Mouse (Mus musculus) cerebellum, adult 2 months (tissue): ENCODE measurements around the gene Amn.

Experiments used
- CTCF ChIP-seq: fragments of 200-500 bp; IDR thresholded peaks from 2 replicates; pipeline ENCODE4 v1.5.1; 2011; ENCODE audit warnings: low read depth, mild to moderate bottlenecking, control low read depth, low read length, moderate library complexity, borderline replicate concordance; ENCODE audit not compliant: insufficient read depth
- POLR2A ChIP-seq: fragments of 200-500 bp; IDR thresholded peaks from 2 replicates; pipeline ENCODE4 v1.6.1; 2011; ENCODE audit warnings: low read length, control low read depth, borderline replicate concordance; ENCODE audit not compliant: insufficient read depth

DNA sequence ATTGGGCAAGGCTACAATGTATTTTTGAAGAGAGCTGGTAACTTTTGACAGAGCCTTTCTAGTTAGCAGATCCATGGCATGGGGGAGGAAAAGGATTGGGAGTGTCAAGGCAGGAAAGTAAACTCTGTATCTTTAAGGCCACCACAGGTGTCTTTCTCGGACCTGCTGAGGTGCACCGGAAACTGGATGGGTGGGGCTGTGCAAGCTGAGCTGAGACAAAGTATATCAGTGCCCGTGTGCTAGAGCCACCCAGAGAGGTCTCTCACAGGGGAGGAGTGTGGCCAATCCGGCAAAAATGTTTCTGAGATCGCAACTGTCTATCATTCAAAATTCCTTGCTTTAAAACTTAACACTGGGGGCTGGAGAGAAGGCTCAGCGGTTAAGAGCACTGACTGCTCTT is 35.3 kb upstream of the Amn start:
- no peak for TF ChIP-seq CTCF
- TF ChIP-seq POLR2A = no peak
